Mouse (Mus musculus): ENCODE data around the gene Gm42674. TPM values are rescaled to one million over a fixed set of nuclear protein-coding genes. Genes with fewer than 3 reads are reported as not detected.

Gene Gm42674
- total and polyA plus RNA-seq, 3 experiments, result not detected

DNA sequence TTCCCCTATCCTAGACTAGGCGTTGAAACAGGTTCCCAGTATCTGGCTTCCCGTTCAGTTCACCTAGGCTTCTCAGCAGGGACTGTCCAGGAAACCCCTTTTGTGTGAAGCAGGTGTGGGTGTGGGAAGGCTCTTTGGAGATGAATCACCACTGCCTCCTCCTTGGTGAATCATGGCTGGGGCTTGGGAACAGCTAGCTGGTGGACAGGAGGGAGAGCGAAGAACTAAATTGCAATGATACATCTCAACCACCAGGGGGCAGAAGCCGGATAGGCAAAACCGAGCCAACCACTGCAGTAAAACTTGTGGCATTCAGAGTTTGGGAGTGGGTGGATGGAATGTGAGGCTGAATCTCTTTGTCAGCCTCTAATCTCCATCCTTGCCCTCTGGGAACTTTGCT lies 16.1 kb upstream of the Gm42674 start:
- Histone ChIP-seq H3K27ac (peak overlapping the region; percentile 81), H3K79me2 (replicated peaks; ENCODE audit: control insufficient read depth, insufficient read depth, low read length) (no peaks in the 10 kb centered on the region), H3K4me1 (ENCODE audit: control insufficient read depth, insufficient read depth, low read length) (peaks cover 11% of the 10 kb centered on the region), H3K27me3 (ENCODE audit: control insufficient read depth, insufficient read depth, low read length) (no peaks in the 10 kb centered on the region), H3K9ac (ENCODE audit: low read depth, low read length) (no peak overlapping the region), H3K36me3 (ENCODE audit: control insufficient read depth, insufficient read depth, low read length) (no peaks in the 10 kb centered on the region), H3K4me3 (no peak overlapping the region)
- intact Hi-C loops (cut with DNase I), result loop anchor here (1.0 to 5.0 kb wide), 4 partner anchors 30 to 93 kb away; partner anchors contain the start of genes S100a14, S100a7a and Snapin
- 29% methylated on average over 5 of the region's 5 CpGs for WGBS
- TF ChIP-seq POLR2A (IDR thresholded peaks at IDR 0.05; ENCODE audit: insufficient read depth, low read depth, low read length) (no peak), CTCF (IDR thresholded peaks at IDR 0.05) (peak; percentile 94), EP300 (IDR thresholded peaks at IDR 0.05; ENCODE audit: insufficient read depth, low read depth, low read length) (peak; percentile 74; the same call in 1 of the 2 replicates)
- peak; percentile 64 to 74 for DNase-seq

DNA sequence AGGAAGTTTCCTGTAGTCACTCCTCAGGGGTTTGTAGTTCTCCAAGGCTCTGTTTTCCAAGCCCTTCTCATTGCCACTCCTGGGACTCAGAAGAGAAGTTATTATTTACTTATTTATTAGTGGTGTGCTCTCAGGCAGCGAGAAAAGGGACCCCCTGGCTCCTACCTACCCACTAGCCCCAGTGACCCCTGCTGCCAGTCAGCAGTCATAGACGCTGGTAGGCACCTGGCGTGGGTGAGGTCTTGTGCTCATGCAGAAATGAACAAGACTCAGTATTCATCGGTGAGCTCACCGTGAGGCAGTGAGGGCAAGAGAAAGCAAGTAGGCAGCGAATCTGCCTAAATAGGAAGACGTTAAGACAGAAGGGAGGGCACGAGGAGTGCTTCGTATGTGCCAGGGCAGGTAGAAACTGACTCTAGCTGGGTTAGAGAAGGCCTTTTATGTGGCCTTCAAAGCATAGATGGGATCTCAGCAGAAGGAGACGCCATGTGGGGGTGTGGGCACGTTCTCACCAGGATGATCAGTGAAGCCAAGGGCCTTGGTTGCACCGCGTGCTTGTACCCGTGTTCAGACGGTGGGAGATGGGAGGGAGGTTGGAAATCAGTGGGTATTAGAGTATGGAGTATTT lies 15.6 kb upstream of the Gm42674 start:
- WGBS, result 84% methylated on average over 15 of the region's 15 CpGs
- intact Hi-C loops (cut with DNase I), result loop anchor here (5.0 kb wide), 2 partner anchors 66 to 94 kb away; partner anchors contain the start of genes S100a7a and Snapin
- DNase-seq, result no peak
- Histone ChIP-seq H3K9ac (ENCODE audit: low read depth, low read length) (no peak overlapping the region), H3K27me3 (ENCODE audit: control insufficient read depth, insufficient read depth, low read length) (no peaks in the 10 kb centered on the region), H3K27ac (peak overlapping the region; percentile 81), H3K4me1 (ENCODE audit: control insufficient read depth, insufficient read depth, low read length) (peaks cover 11% of the 10 kb centered on the region), H3K79me2 (replicated peaks; ENCODE audit: control insufficient read depth, insufficient read depth, low read length) (no peaks in the 10 kb centered on the region), H3K36me3 (ENCODE audit: control insufficient read depth, insufficient read depth, low read length) (no peaks in the 10 kb centered on the region), H3K4me3 (no peak overlapping the region)
- TF ChIP-seq EP300 (IDR thresholded peaks at IDR 0.05; ENCODE audit: insufficient read depth, low read depth, low read length) (no peak), POLR2A (IDR thresholded peaks at IDR 0.05; ENCODE audit: insufficient read depth, low read depth, low read length) (no peak)

DNA sequence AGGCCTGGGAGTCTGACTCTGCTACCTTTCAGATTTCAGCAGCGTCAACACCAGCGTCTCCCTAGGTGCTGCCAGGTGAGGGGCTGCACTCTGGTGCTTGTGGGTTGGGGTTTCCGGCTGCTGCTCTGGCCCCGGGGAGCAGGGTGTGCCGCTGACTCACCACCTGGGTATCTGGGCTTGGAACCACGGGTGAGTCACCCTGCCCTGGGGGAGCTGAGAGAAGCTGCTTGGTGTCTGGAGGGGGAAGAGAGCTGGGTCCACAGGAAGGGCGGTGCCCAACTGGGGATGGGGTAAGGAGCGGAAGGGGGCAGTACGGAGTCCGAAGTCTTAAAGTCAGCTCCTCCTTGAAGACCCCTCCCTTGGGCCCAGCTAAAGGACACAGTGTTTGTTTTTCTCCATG lies 14.8 kb upstream of the Gm42674 start:
- H3K79me2 ChIP-seq (replicated peaks; ENCODE audit: control insufficient read depth, insufficient read depth, low read length), result no peaks in the 10 kb centered on the region

GRCm38 (mm10) chr3:90587361-90588101 lies 14.2 kb upstream of the Gm42674 start:
- Histone ChIP-seq H3K27me3 (ENCODE audit: control insufficient read depth, insufficient read depth, low read length) (no peaks in the 10 kb centered on the region), H3K27ac (peak overlapping the region; percentile 81), H3K4me1 (ENCODE audit: control insufficient read depth, insufficient read depth, low read length) (peaks cover 11% of the 10 kb centered on the region), H3K79me2 (replicated peaks; ENCODE audit: control insufficient read depth, insufficient read depth, low read length) (no peaks in the 10 kb centered on the region), H3K36me3 (ENCODE audit: control insufficient read depth, insufficient read depth, low read length) (no peaks in the 10 kb centered on the region), H3K4me3 (no peak overlapping the region), H3K9ac (ENCODE audit: low read depth, low read length) (no peak overlapping the region)
- 71% methylated on average over 14 of the region's 14 CpGs for WGBS
- peak in 1 of 2 experiments; percentile 62 for DNase-seq
- intact Hi-C loops (cut with DNase I), result loop anchor here (5.0 kb wide), 2 partner anchors 65 to 95 kb away; partner anchors contain the start of genes S100a7a and Snapin
- TF ChIP-seq EP300 (IDR thresholded peaks at IDR 0.05; ENCODE audit: insufficient read depth, low read depth, low read length) (no peak), CTCF (IDR thresholded peaks at IDR 0.05) (no peak), POLR2A (IDR thresholded peaks at IDR 0.05; ENCODE audit: insufficient read depth, low read depth, low read length) (no peak)

More for the DNA sequence above, 14.8 kb upstream of the Gm42674 start:
- Histone ChIP-seq H3K27ac (peak overlapping the region; percentile 81), H3K4me1 (ENCODE audit: control insufficient read depth, insufficient read depth, low read length) (peaks cover 11% of the 10 kb centered on the region), H3K27me3 (ENCODE audit: control insufficient read depth, insufficient read depth, low read length) (no peaks in the 10 kb centered on the region), H3K4me3 (no peak overlapping the region), H3K36me3 (ENCODE audit: control insufficient read depth, insufficient read depth, low read length) (no peaks in the 10 kb centered on the region), H3K9ac (ENCODE audit: low read depth, low read length) (no peak overlapping the region)
- intact Hi-C loops (cut with DNase I), result loop anchor here (5.0 kb wide), 2 partner anchors 65 to 95 kb away; partner anchors contain the start of genes S100a7a and Snapin
- TF ChIP-seq CTCF (IDR thresholded peaks at IDR 0.05), result peak; percentile 10; the same call in 1 of the 2 replicates
- no peak for TF ChIP-seq POLR2A (IDR thresholded peaks at IDR 0.05; ENCODE audit: insufficient read depth, low read depth, low read length)
- TF ChIP-seq EP300 (IDR thresholded peaks at IDR 0.05; ENCODE audit: insufficient read depth, low read depth, low read length), result 0 out of 2 replicates have a peak, but pooled peaks have one; percentile 9
- peak; percentile 80 to 89 for DNase-seq
- 30% methylated on average over 10 of the region's 10 CpGs for WGBS

DNA sequence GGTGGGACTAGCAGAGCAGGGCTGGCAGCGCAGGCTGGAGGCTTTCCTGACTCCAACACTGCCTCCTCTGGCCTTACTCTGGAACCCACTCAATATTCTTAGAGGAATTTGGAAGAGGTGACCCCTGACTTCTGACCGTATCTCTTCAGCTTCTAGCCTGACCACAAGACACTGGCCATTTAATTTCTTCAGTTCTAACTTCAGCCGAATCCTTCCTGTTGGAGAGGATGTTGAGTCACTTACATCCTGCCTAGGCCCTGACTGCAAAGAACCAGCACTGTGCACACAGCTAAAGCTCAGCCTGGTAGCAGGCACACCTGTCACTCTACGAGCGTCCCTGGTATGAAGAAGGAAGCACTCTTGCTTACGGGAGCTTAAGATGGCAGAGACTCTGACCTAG lies 12.3 kb upstream of the Gm42674 start:
- H3K4me3 ChIP-seq, result no peak overlapping the region
- H3K79me2 ChIP-seq (replicated peaks; ENCODE audit: control insufficient read depth, insufficient read depth, low read length), result no peaks in the 10 kb centered on the region
- intact Hi-C loops (cut with DNase I), result loop anchor here (5.0 kb wide), 2 partner anchors 63 to 97 kb away; partner anchors contain the start of genes S100a7a and Snapin
- DNase-seq, result no peak
- no peak overlapping the region for H3K9ac ChIP-seq (ENCODE audit: low read depth, low read length)
- no peaks in the 10 kb centered on the region for H3K27me3 ChIP-seq (ENCODE audit: control insufficient read depth, insufficient read depth, low read length)
- no peak overlapping the region for H3K27ac ChIP-seq
- H3K4me1 ChIP-seq (ENCODE audit: control insufficient read depth, insufficient read depth, low read length), result peaks cover 9% of the 10 kb centered on the region
- TF ChIP-seq EP300 (IDR thresholded peaks at IDR 0.05; ENCODE audit: insufficient read depth, low read depth, low read length) (no peak), CTCF (IDR thresholded peaks at IDR 0.05) (no peak), POLR2A (IDR thresholded peaks at IDR 0.05; ENCODE audit: insufficient read depth, low read depth, low read length) (no peak)
- no peaks in the 10 kb centered on the region for H3K36me3 ChIP-seq (ENCODE audit: control insufficient read depth, insufficient read depth, low read length)
- WGBS, result 50% methylated on average over 6 of the region's 6 CpGs
